Mouse (Mus musculus) embryonic fibroblast, embryonic 13.5 days (primary cell): Measurements from ENCODE around the gene Igsf21. TPM values are rescaled to one million over a fixed set of nuclear protein-coding genes. Genes with fewer than 3 reads are reported as not detected.

ENCODE experiments used
- H3K27ac ChIP-seq: 2 replicates; pipeline ENCODE4 v1.5.1; 2012; ENCODE audit warnings: low read length, control low read depth, inconsistent platforms; ENCODE audit not compliant: insufficient read depth
- H3K4me1 ChIP-seq: 2 replicates; pipeline ENCODE4 v1.6.1; 2011; ENCODE audit warnings: low read length; ENCODE audit not compliant: control insufficient read depth, insufficient read depth
- H3K4me3 ChIP-seq: 2 replicates; pipeline ENCODE4 v1.5.1; 2011; ENCODE audit warnings: mild to moderate bottlenecking, control low read depth, low read length; ENCODE audit not compliant: insufficient read depth
- CTCF ChIP-seq: IDR thresholded peaks from 2 replicates; pipeline ENCODE4 v1.5.1; 2011; ENCODE audit warnings: mild to moderate bottlenecking, control low read depth, low read length, moderate library complexity, borderline replicate concordance; ENCODE audit not compliant: insufficient read depth
- POLR2A ChIP-seq: IDR thresholded peaks from 2 replicates; pipeline ENCODE4 v1.6.1; 2011; ENCODE audit warnings: low read depth, mild to moderate bottlenecking, control low read depth, low read length, moderate library complexity
- polyA plus RNA-seq: library from polyadenylated mRNA; stranded (reverse); fragments of >200 nt; gene quantifications from 2 replicates; pipeline ENCODE4 v1.2.4, GENCODE M21; 2011; ENCODE audit warnings: low read depth; ENCODE audit not compliant: missing spikeins, insufficient read length

Igsf21 gene
- polyA plus RNA-seq, 1 experiment: not detected

- H3K27ac ChIP-seq: no peak overlapping the region
- no peak for TF ChIP-seq CTCF
- TF ChIP-seq POLR2A: no peak
- no peaks in the 10 kb centered on the region for H3K4me1 ChIP-seq
- no peak overlapping the region for H3K4me3 ChIP-seq
These were observed 235.7 kb downstream of the Igsf21 start for GRCm38 (mm10) chr4:140010728-140011470.

- TF ChIP-seq CTCF (no peak), POLR2A (no peak)
- Histone ChIP-seq H3K4me3 (no peak overlapping the region), H3K27ac (no peak overlapping the region), H3K4me1 (no peaks in the 10 kb centered on the region)
These were observed 241.7 kb downstream of the Igsf21 start for GRCm38 (mm10) chr4:140004932-140005331.

GRCm38 (mm10) chr4:140004170-140004569 lies 242.4 kb downstream of the Igsf21 start:
- Histone ChIP-seq H3K27ac (no peak overlapping the region), H3K4me1 (no peaks in the 10 kb centered on the region), H3K4me3 (no peak overlapping the region)
- no peak for TF ChIP-seq POLR2A
- TF ChIP-seq CTCF: no peak

- H3K27ac ChIP-seq: no peak overlapping the region
- H3K4me1 ChIP-seq: no peaks in the 10 kb centered on the region
- TF ChIP-seq CTCF: no peak
- no peak for TF ChIP-seq POLR2A
- no peak overlapping the region for H3K4me3 ChIP-seq
These were observed 244.5 kb downstream of the Igsf21 start for GRCm38 (mm10) chr4:140002069-140002468.

GRCm38 (mm10) chr4:140000911-140001310 lies 245.7 kb downstream of the Igsf21 start:
- TF ChIP-seq POLR2A (no peak), CTCF (no peak)
- no peak overlapping the region for H3K4me3 ChIP-seq

GRCm38 (mm10) chr4:139999033-139999432 lies 247.6 kb downstream of the Igsf21 start:
- TF ChIP-seq CTCF (no peak), POLR2A (no peak)
- H3K4me1 ChIP-seq: no peaks in the 10 kb centered on the region
- H3K4me3 ChIP-seq: no peak overlapping the region
- H3K27ac ChIP-seq: no peak overlapping the region

More at GRCm38 (mm10) chr4:140000911-140001310, 245.7 kb downstream of the Igsf21 start:
- Histone ChIP-seq H3K4me1 (no peaks in the 10 kb centered on the region), H3K27ac (no peak overlapping the region)

- H3K27ac ChIP-seq: no peak overlapping the region
- H3K4me1 ChIP-seq: no peaks in the 10 kb centered on the region
- TF ChIP-seq POLR2A (no peak), CTCF (no peak)
- no peak overlapping the region for H3K4me3 ChIP-seq
These were observed 250.9 kb downstream of the Igsf21 start for GRCm38 (mm10) chr4:139995659-139996058.

GRCm38 (mm10) chr4:139993111-139993755 lies 253.4 kb downstream of the Igsf21 start:
- H3K4me1 ChIP-seq: no peaks in the 10 kb centered on the region
- TF ChIP-seq POLR2A: no peak
- TF ChIP-seq CTCF: no peak
- no peak overlapping the region for H3K4me3 ChIP-seq
- no peak overlapping the region for H3K27ac ChIP-seq

- Histone ChIP-seq H3K4me1 (no peaks in the 10 kb centered on the region), H3K27ac (no peak overlapping the region), H3K4me3 (no peak overlapping the region)
- no peak for TF ChIP-seq CTCF
- TF ChIP-seq POLR2A: no peak
These were observed 259.7 kb downstream of the Igsf21 start for GRCm38 (mm10) chr4:139986913-139987312.

- TF ChIP-seq POLR2A: no peak
- no peak for TF ChIP-seq CTCF
- H3K4me1 ChIP-seq: no peaks in the 10 kb centered on the region
- H3K27ac ChIP-seq: no peak overlapping the region
- H3K4me3 ChIP-seq: no peak overlapping the region
These were observed 267.9 kb downstream of the Igsf21 start for GRCm38 (mm10) chr4:139978716-139979115.
